Mouse (Mus musculus): Measurements from ENCODE around the gene Il2. TPM values are rescaled to one million over a fixed set of nuclear protein-coding genes. Genes with fewer than 3 reads are reported as not detected.
A peak's percentile ranks its signal among the peaks of the same experiment; 100 is the strongest.

Gene Il2
- not detected in 2 replicates for total RNA-seq (2021)
- long read RNA-seq, experiment 1 = 0 reads
- long read RNA-seq, experiment 2 = 0 reads

GRCm38 (mm10) chr3:37125655-37126054 is at the start of gene Il2:
Gene Il2 (minus strand): TSS chr3:37125959.
- no peak for DNase-seq

GRCm38 (mm10) chr3:37174711-37175572 is 49.2 kb upstream of the Il2 start:
- no peak for DNase-seq

- no peak for DNase-seq
These were observed 47.5 kb upstream of the Il2 start for GRCm38 (mm10) chr3:37173285-37173684.

- no peak for DNase-seq
These were observed 43.5 kb upstream of the Il2 start for GRCm38 (mm10) chr3:37169283-37169682.

- no peak for DNase-seq
These were observed 35.3 kb upstream of the Il2 start for GRCm38 (mm10) chr3:37161096-37161495.

- no peak for DNase-seq
These were observed 32.5 kb upstream of the Il2 start for GRCm38 (mm10) chr3:37158246-37158645.

- DNase-seq = no peak
These were observed 31.3 kb upstream of the Il2 start for GRCm38 (mm10) chr3:37157082-37157481.

GRCm38 (mm10) chr3:37154396-37154795 is 28.6 kb upstream of the Il2 start:
- DNase-seq = no peak

- no peak for DNase-seq
These were observed 27.2 kb upstream of the Il2 start for GRCm38 (mm10) chr3:37153004-37153403.

GRCm38 (mm10) chr3:37152274-37152673 is 26.5 kb upstream of the Il2 start:
- DNase-seq = no peak

- no peak for DNase-seq
These were observed 21.1 kb upstream of the Il2 start for GRCm38 (mm10) chr3:37146810-37147209.

- DNase-seq = peak; percentile 57
These were observed 20.6 kb upstream of the Il2 start for GRCm38 (mm10) chr3:37146406-37146805.

GRCm38 (mm10) chr3:37144979-37145378 is 19.2 kb upstream of the Il2 start:
- no peak for DNase-seq

- no peak for DNase-seq
These were observed 16.1 kb upstream of the Il2 start for GRCm38 (mm10) chr3:37141827-37142226.

GRCm38 (mm10) chr3:37140168-37140906 is 14.6 kb upstream of the Il2 start:
- DNase-seq = no peak

- no peak for DNase-seq
These were observed 13.4 kb upstream of the Il2 start for GRCm38 (mm10) chr3:37139192-37139591.

GRCm38 (mm10) chr3:37137231-37137630 is 11.5 kb upstream of the Il2 start:
- DNase-seq = no peak

- no peak for DNase-seq
These were observed 3.3 kb upstream of the Il2 start for GRCm38 (mm10) chr3:37129063-37129462.

GRCm38 (mm10) chr3:37128269-37128668 is 2.5 kb upstream of the Il2 start:
- DNase-seq = no peak

GRCm38 (mm10) chr3:37126162-37126561 is 403 bp upstream of the Il2 start:
- DNase-seq = no peak

- DNase-seq = no peak
These were observed 35.0 kb downstream of the Il2 start for GRCm38 (mm10) chr3:37090721-37091120.

- no peak for DNase-seq
These were observed 40.9 kb downstream of the Il2 start for GRCm38 (mm10) chr3:37084860-37085259.

- DNase-seq = peak; percentile 54
These were observed 52.5 kb downstream of the Il2 start for GRCm38 (mm10) chr3:37073211-37073610.
